Comparison of ENCODE assay signal across 7 mouse cellular contexts in the genomic region with DNA sequence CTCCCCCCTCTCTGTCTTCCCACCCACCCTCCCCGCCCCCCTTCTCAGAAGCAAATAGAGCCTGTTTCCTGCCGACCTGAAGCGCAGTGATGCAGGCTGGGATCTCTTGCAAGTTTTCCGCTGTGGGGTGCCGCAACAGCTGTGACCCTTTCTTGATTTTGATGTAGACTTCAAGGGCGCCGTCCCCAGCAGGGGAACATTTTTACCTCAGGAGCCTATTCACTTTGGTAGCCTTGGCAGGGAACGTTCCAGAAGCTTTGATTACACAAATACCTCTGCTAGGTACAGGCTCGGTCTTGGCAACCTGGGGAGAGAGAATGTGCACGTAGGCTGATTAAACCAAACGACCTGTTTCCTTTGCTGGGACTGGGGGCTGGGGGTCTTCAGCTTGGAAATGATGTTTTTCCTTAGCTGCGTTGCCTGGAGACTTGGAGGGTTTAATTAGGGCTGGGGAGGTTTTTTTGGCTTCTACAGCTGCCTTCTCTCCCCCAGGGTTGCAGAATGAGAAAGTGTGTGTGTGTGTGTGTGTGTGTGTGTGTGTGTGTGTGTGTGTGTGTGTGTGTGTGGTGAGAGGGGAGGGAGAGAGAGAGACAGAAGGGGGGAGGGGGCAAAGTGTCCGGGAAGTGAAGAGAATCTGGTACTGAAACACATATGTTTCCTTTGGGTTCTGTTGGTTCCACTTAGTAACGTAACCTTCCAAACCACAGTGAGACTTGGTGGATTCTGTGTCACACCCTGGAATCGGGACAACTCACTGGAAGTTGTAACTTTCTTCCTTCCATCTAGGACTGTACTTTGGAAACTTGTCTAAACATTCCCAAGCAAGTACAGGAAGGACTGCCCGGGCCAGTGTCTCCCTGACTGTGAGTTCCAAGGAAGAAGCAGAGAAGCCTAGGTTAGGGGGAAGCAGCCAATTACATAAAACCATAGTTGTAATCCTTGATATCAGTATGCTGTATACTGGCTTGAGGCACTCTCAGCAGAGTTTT.
DNase-seq lines count a peak whose midpoint lies in the region; ATAC-seq and TF ChIP-seq lines count a peak whose summit lies in the region.

No protein-coding gene starts in this region.

- H3K36me3 ChIP-seq in intestine, embryonic 15.5 days: no peaks in the 10 kb centered on the region
- no peaks in the 10 kb centered on the region for H3K36me3 ChIP-seq in midbrain, postnatal 0 days (ENCODE audit: insufficient read depth, low read length)

- H3K27ac ChIP-seq in intestine, embryonic 15.5 days: no peak overlapping the region
- peak overlapping the region; percentile 32; the same call in 1 of the 2 replicates for H3K27ac ChIP-seq in midbrain, postnatal 0 days (ENCODE audit: low read depth, low read length)

- ATAC-seq in intestine, embryonic 15.5 days: peak; percentile 49
- ATAC-seq in midbrain, postnatal 0 days (ENCODE audit: low FRiP score): peak; percentile 76

- DNase-seq in ZHBTc4 (ENCODE audit: low read depth, low spot score): peak; percentile 87
- peak; percentile 75 for DNase-seq in embryo, embryonic 10.5 days (ENCODE audit: low spot score)
- DNase-seq in heart, adult 18-20 months: peak; percentile 50 to 57
- DNase-seq in left cerebral cortex, postnatal 25 days (ENCODE audit: low spot score in 2 of 2): peak; percentile 40 to 48
- DNase-seq in midbrain, postnatal 0 days (ENCODE audit: low spot score): peak; percentile 62
- peak; percentile 74 for DNase-seq in thymus, postnatal 4 days

- peak overlapping the region; percentile 17 for H3K4me2 ChIP-seq in intestine, embryonic 15.5 days (replicated peaks)
- peak overlapping the region; percentile 57 for H3K4me2 ChIP-seq in midbrain, postnatal 0 days (ENCODE audit: low read depth, low read length, poor library complexity, severe bottlenecking)

- intact Hi-C loops in left cerebral cortex, postnatal 25 days (cut with DNase I): loop anchor here (10.0 kb wide), 2 partner anchors 379 to 489 kb away; no protein-coding TSS in a partner anchor

- H3K4me1 ChIP-seq in intestine, embryonic 15.5 days (replicated peaks): 0 out of 2 replicates have a peak, but pooled peaks cover 6% of the 10 kb centered on the region
- 0 out of 2 replicates have a peak, but pooled peaks cover 2% of the 10 kb centered on the region for H3K4me1 ChIP-seq in midbrain, postnatal 0 days (ENCODE audit: insufficient read depth, low read length)

- H3K27me3 ChIP-seq in intestine, embryonic 15.5 days (replicated peaks): no peaks in the 10 kb centered on the region
- H3K27me3 ChIP-seq in midbrain, postnatal 0 days (ENCODE audit: insufficient read depth, low read length): no peaks in the 10 kb centered on the region

- 9% methylated on average over 15 of the region's 16 CpGs for WGBS in intestine, embryonic 15.5 days
- 2% methylated on average over 15 of the region's 16 CpGs for WGBS in midbrain, postnatal 0 days

- no peaks in the 10 kb centered on the region for H3K9me3 ChIP-seq in intestine, embryonic 15.5 days
- H3K9me3 ChIP-seq in midbrain, postnatal 0 days (ENCODE audit: low read length): no peaks in the 10 kb centered on the region

- no peak overlapping the region for H3K9ac ChIP-seq in intestine, embryonic 15.5 days
- H3K9ac ChIP-seq in midbrain, postnatal 0 days (replicated peaks; ENCODE audit: low read length, poor library complexity, severe bottlenecking): peak overlapping the region; percentile 51; the same call in 1 of the 2 replicates

- TF ChIP-seq CTCF in midbrain, postnatal 0 days (IDR thresholded peaks at IDR 0.05): no peak

- H3K4me3 ChIP-seq in intestine, embryonic 15.5 days (replicated peaks): no peak overlapping the region
- peak overlapping the region; percentile 33 for H3K4me3 ChIP-seq in midbrain, postnatal 0 days (ENCODE audit: low read depth, low read length)
